Mouse (Mus musculus): ENCODE measurements around the gene Nepro.

DNA sequence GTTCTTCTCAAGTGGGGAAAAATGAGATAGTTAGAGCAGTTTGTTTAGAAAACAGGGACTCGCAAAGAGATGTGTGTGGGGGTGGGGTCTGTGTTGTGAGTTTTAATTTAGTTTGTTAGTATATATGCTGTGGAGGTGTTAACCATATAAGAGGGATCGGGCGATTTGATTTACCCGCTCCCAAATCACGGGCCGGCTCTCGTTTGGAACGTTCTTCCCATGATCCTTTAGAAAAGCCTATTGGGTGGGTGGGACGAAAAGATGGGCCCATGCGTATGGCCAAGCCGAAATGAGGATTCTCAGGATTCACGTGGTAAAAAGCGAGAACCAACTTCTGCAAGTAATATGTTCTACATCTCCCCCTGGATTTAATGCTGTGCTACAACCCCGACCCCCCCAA, 746 bp downstream of the Nepro start:
- no peak for TF ChIP-seq CTCF (conservative IDR thresholded peaks at IDR 0.05; ENCODE audit: low read length)
- TF ChIP-seq NANOG (IDR thresholded peaks at IDR 0.05; ENCODE audit: borderline replicate concordance, low read length): no peak

All from E14TG2a.4 (cell line).